Mouse (Mus musculus): ENCODE measurements around the gene Gm11361.

Gene Gm11361

GRCm38 (mm10) chr13:28257228-28257627, at the start of gene Gm11361:
Gene Gm11361 (plus strand): TSS chr13:28257528.
- no peak for DNase-seq (ENCODE audit: low spot score)

- no peak for DNase-seq (ENCODE audit: low spot score)
Measured at GRCm38 (mm10) chr13:28264399-28264798, 7.1 kb downstream of the Gm11361 start.

- DNase-seq (ENCODE audit: low spot score) = no peak
Measured at GRCm38 (mm10) chr13:28287368-28287767, 30.0 kb downstream of the Gm11361 start.

- no peak for DNase-seq (ENCODE audit: low spot score)
Measured at GRCm38 (mm10) chr13:28294272-28294671, 36.9 kb downstream of the Gm11361 start.

- no peak for DNase-seq (ENCODE audit: low spot score)
Measured at GRCm38 (mm10) chr13:28294757-28295361, 37.5 kb downstream of the Gm11361 start.

- DNase-seq (ENCODE audit: low spot score) = no peak
Measured at GRCm38 (mm10) chr13:28295492-28295891, 38.2 kb downstream of the Gm11361 start.

- no peak for DNase-seq (ENCODE audit: low spot score)
Measured at GRCm38 (mm10) chr13:28297098-28297497, 39.8 kb downstream of the Gm11361 start.

GRCm38 (mm10) chr13:28297577-28297976, 40.2 kb downstream of the Gm11361 start:
- DNase-seq (ENCODE audit: low spot score) = no peak
